Mouse (Mus musculus) 3134 (cell line): Measurements from ENCODE around the gene Fbxl13.
A peak's percentile ranks its signal among the peaks of the same experiment; 100 is the strongest.

ENCODE experiments used
- DNase-seq: peaks from one replicate; pipeline ENCODE4 v3.0.0-alpha.2; 2011; ENCODE audit warnings: low spot score; ENCODE audit not compliant: insufficient read length; ENCODE audit errors: extremely low read depth

Gene Fbxl13

GRCm38 (mm10) chr5:21527488-21527911, 117.9 kb downstream of the Fbxl13 start:
- no peak for DNase-seq

GRCm38 (mm10) chr5:21526835-21527485, 118.5 kb downstream of the Fbxl13 start:
- no peak for DNase-seq

DNA sequence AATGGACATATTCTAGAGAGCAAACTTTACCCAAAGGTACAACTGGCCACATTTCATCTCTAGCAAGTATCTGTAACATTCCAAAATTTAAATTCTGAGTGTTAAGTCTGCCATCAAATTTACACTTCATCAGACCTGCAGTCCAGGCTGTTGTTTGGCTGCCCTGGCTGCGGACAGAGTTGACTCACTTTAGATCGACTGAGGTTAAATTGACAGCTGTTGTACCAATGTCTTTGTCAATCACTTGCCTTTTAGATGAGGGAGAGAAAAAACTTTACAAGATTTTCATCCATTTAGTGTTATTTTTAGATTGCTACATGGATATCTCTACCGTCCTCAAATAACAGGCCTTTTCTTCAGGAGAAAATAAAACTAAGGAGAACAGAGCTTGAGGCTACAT, 126.3 kb downstream of the Fbxl13 start:
- no peak for DNase-seq

- no peak for DNase-seq
Observed at GRCm38 (mm10) chr5:21518207-21518606, 127.2 kb downstream of the Fbxl13 start.

- peak; percentile 16 for DNase-seq
Observed at GRCm38 (mm10) chr5:21517562-21517961, 127.9 kb downstream of the Fbxl13 start.

DNA sequence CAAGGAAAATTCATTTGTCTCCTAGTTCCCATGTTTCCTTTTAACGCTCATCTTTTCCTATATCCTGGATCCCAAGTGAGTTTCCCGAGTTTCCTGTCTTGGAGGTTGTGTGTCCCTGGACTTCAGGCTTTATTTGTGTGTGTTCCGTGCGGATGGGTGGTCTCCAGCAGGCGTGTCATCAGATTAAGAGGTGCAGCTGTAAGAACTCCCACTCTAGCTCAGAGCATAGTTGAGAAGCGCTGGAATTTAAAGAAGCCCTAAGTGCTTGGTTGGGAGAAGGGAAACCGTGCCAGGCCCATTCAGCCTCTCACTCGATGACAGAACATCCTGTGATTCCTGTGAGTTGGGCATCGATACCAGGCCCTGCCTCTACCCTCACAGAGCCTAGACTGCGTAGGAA, 132.1 kb downstream of the Fbxl13 start:
- no peak for DNase-seq

DNA sequence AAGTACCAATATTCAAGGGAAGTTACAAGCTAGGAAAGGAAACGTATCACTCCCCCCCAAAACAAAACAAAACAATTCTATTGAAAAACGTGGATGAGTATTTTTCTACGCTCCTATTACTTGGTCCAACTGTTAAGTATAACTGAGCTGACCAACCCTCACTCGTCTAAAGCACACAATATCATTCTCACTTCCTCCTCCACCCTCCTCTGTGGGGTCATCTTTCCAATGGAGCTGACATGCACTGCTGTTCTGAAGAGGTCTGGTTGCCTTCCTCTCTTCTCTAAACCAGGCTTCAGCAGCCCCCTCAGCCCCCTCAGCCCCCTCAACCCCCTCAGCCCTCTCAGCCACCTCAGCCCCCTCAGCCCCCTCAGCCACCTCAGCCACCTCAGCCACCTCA, 135.6 kb downstream of the Fbxl13 start:
- DNase-seq, result no peak

DNA sequence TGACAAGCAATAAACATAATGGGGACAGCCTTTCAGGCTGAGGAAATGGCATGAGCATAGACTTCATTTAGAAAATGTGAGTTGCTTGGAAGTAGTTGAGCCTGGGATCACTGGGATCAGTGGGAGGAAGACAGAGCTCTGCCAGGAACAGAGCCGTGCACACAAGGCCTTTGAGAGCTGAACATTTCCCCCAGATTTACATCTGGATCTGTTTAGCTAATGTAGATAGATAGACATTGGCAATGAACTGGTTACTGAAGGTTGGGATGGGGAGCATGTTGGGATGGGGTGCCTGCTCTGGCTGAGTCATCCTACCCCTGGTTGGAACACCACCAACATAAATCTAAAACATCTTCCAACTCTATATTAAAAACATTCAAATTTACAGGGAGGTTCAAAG, 138.5 kb downstream of the Fbxl13 start:
- DNase-seq, result no peak

- DNase-seq, result no peak
Observed at GRCm38 (mm10) chr5:21505159-21505558, 140.3 kb downstream of the Fbxl13 start.

DNA sequence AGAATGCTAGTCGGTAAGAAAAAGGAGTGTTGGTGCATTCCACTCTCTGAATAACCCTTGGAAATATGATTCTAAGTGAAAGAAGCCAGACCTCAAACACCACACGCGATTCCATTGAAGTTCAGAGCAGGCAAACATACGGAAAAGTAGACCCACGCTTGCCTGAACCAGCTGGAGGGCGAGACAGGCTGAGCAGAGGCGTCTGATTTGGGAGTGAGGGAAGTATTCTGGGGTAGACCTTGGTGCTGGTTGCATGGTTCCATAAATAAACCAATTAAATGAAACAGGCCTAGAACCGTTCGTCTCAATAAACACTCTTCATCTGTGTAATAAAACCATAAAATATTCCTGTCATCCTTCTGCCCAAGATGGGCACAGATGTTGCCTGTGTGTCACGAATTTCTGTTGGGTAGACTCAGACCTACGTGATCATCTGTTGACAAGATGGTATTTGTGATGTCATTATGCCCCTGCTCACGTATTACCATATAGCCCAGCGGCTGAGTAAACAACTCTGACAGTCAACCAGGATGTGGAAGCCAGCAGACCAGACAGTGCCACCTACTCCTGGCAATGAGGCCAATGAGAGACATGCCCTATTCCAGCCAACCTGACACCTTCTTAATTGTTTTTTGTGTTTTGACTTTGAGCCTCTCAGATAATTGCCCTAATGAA, 142.4 kb downstream of the Fbxl13 start:
- no peak for DNase-seq

GRCm38 (mm10) chr5:21500941-21501340, 144.5 kb downstream of the Fbxl13 start:
- DNase-seq, result no peak

DNA sequence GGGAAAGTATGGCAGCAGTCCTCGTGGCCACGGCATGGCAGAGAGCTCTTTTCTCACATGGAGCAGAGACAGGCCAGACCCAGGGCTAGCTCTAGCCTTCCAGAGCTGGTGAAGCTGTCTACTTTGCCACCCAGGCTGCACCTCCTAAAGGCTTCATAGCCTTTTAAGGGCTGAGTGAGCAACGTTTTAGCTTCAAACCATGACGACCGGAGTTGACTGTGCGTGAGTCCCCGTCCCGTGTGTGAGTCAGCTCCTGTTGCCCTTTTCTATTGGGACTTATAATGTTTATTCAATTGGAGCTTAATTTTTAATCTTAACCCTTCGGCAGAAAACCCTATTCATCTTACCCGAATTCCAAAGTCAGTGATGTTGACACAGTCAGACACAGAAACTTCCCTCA, 145.3 kb downstream of the Fbxl13 start:
- no peak for DNase-seq

- no peak for DNase-seq
Observed at GRCm38 (mm10) chr5:21498925-21499324, 146.5 kb downstream of the Fbxl13 start.

DNA sequence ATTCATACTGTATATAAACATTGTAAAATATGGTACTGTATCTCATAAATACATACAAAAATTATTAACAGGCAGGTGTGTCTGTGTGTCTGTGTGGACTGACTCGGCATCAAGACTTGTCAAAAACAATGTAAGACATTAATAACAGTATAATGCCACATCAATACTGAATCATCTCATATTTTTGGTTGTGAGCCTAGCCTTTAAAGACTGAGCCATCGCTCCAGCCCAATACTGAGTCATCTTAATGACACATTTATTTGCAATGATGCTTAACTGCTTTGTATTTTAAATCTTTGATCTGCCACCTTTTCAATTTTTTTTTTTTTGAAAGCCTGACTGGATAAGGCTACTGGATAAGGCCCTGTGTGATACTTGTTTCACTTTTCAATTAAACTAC, 146.9 kb downstream of the Fbxl13 start:
- no peak for DNase-seq

DNA sequence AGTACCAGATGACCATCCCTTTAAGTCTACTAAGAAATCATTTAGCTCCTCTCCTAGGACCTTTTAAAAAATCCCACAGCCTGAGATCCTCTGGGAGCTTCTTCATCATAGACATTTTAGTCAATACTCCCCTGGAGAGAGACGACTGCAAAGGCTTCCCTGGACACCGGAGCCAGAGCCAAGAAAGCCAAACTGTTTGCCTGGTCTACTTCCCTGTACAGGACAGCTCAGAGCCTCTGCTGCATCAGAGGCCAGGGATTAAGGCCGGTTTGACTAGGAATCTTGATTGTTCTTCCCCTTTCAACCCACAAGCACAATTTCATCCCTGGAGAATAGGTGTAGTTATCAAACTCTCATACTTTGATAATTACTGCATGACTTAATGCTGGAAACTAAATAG, 148.6 kb downstream of the Fbxl13 start:
- no peak for DNase-seq

DNA sequence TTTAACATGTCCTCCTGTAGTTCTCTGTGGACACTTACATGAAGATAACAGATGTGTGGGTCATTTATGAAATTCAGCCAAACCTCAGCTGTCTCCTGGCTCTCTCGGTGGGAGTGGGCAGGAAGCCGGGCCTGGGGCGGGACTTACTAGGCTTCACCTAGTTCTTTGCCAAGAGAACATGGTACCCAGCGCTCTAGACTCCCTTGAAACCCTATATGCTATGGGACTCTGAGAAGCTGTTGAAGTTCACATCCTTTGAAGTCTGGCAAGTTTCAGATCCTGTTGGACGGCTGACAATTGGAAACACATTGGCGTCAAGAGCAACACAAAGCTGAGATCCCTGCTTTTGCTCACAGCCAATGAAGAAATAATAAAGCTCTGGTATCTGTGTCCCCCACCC, 149.1 kb downstream of the Fbxl13 start:
- DNase-seq, result peak; percentile 36

DNA sequence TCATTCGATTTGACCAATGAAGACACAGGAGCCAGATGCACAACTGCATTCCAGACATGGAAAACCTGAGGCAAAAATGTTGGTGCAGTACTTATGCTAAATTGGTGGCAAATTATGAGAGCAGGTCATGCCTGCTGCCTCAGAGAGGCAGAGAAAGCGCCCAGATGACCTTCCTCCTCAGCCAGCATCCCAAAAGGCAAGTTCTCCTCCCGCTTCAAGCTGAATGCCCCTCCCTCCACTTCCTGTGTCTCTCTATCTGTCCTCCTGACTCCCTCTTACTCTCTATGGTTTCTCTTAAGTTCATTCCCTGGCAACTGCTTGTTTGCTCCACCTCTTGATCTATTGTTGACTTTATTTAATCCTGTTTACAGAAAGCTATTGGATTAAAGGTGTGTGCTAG, 150.7 kb downstream of the Fbxl13 start:
- no peak for DNase-seq

DNA sequence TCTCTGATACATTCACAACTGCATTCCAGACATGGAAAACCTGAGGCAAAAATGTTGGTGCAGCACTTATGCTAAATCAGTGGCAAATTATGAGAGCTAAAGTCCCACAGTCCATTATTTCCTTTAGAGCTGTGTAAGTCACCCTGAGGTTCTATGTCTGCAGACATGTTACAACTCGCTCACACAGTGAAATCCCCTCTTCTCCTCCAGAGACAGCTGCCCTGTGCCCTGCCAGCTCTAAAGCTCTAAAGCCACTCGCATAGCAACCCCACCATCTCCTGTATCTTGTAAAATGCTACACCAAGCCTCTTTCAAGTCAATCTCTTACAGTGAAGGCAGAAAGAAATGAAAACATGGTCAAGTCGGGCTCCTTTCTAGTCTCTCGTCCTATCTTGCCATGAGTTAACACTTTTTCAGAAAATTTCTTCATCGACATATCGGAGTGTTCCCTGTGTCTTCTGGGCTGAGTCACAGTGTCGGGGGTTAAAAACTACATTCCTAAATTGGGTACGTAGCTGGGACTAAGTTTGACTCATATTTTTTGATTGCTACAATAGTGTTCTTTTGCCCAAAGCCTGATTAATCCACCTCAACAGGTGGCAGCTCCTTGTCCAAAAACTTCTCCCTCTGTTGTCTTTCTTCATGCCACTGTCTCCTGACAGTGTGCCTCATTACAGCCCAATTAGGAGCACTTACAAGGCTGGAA, 152.0 kb downstream of the Fbxl13 start:
- peak; percentile 64 for DNase-seq

DNA sequence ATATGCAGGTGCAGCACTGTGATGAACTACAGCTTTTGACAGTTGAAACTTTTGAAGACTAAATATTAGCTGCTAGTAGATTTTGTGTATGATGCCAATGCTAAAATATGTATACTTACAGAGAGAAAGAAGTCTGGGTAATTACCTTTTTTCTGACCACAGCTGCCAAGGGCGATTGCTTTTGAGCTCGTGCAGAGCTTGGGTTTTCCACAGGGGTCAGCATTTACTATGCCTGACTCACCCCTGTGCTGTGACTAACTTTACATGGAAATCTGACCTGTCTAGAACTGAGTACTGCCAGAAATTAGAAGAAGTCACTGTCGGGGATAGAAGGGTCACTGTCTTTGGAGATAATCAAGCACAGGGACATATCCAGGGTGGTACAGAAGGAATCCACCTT, 153.2 kb downstream of the Fbxl13 start:
- peak; percentile 30 for DNase-seq

DNA sequence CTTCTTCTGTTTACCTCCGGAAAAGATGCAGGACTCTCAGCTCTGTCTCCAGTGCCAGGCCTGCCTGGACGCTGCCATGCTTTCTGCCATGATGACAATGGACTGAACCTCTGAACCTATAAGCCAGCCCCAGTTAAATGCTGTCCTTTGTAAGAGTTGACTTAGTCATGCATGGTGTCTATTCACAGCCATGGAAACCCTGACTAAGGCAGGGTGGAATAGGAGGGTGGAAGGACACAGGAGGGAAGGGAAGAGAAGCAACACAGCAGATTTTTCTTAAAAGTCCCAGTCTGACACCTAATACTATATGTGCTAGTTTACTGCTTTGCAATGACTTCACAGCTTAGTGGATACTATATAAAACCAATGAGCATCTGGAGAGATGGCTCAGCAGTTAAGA, 154.0 kb downstream of the Fbxl13 start:
- no peak for DNase-seq

- no peak for DNase-seq
Observed at GRCm38 (mm10) chr5:21489135-21489534, 156.3 kb downstream of the Fbxl13 start.

- no peak for DNase-seq
Observed at GRCm38 (mm10) chr5:21488506-21488905, 156.9 kb downstream of the Fbxl13 start.
